Mouse (Mus musculus): ENCODE measurements around the gene Olfr275. TPM values are rescaled to one million over a fixed set of nuclear protein-coding genes. Genes with fewer than 3 reads are reported as not detected.
"Not testable (repeated sequence)": the region's sequence is repeated elsewhere in the genome, so short reads cannot be mapped to it uniquely, and the experiment has no call there.

The Olfr275 gene
- polyA plus RNA-seq (2014; fragmentation: Nextera tagmentation; extraction: Ambion mirVana), result not detected in 2 replicates

GRCm38 (mm10) chr4:52814304-52814703 is at the start of gene Olfr275:
Olfr275 (plus strand) TSS chr4:52814604.
- Histone ChIP-seq H3K36me3 (replicated peaks; ENCODE audit: control insufficient read depth, insufficient read depth, low read depth, low read length) (no peaks in the 10 kb centered on the region), H3K4me3 (ENCODE audit: low read depth, low read length) (no peak within 1 kb of the TSS), H3K27ac (replicated peaks; ENCODE audit: low read depth, low read length) (no peak within 1 kb of the TSS), H3K4me2 (ENCODE audit: low read depth, low read length) (no peak within 1 kb of the TSS), H3K9me3 (replicated peaks; ENCODE audit: control insufficient read depth, low read length) (no peaks in the 10 kb centered on the region), H3K4me1 (ENCODE audit: control insufficient read depth, insufficient read depth, low read length) (no peaks in the 10 kb centered on the region), H3K27me3 (ENCODE audit: control insufficient read depth, insufficient read depth, low read length) (no peaks in the 10 kb centered on the region), H3K9ac (replicated peaks; ENCODE audit: low read length) (no peak within 1 kb of the TSS)
- ATAC-seq (replicated peaks; ENCODE audit: insufficient number of reproducible peaks, low FRiP score, low TSS enrichment, low read depth), result no peak
- no peak for DNase-seq (ENCODE audit: low spot score)
- WGBS, result 89% methylated on average over 2 of the region's 2 CpGs

GRCm38 (mm10) chr4:52765612-52766011 is 48.8 kb upstream of the Olfr275 start:
- Histone ChIP-seq H3K4me1 (ENCODE audit: control insufficient read depth, insufficient read depth, low read length) (no peaks in the 10 kb centered on the region), H3K4me3 (ENCODE audit: low read depth, low read length) (no peak overlapping the region), H3K4me2 (ENCODE audit: low read depth, low read length) (no peak overlapping the region), H3K36me3 (replicated peaks; ENCODE audit: control insufficient read depth, insufficient read depth, low read depth, low read length) (no peaks in the 10 kb centered on the region), H3K27ac (replicated peaks; ENCODE audit: low read depth, low read length) (no peak overlapping the region), H3K9me3 (replicated peaks; ENCODE audit: control insufficient read depth, low read length) (no peaks in the 10 kb centered on the region), H3K27me3 (ENCODE audit: control insufficient read depth, insufficient read depth, low read length) (no peaks in the 10 kb centered on the region), H3K9ac (replicated peaks; ENCODE audit: low read length) (no peak overlapping the region)
- 84% methylated on average over 6 of the region's 6 CpGs for WGBS
- ATAC-seq (replicated peaks; ENCODE audit: insufficient number of reproducible peaks, low FRiP score, low TSS enrichment, low read depth) (no peak), DNase-seq (ENCODE audit: low spot score) (no peak)

GRCm38 (mm10) chr4:52772186-52772585 is 42.2 kb upstream of the Olfr275 start:
- no peak overlapping the region for H3K27ac ChIP-seq (replicated peaks; ENCODE audit: low read depth, low read length)
- H3K9ac ChIP-seq (replicated peaks; ENCODE audit: low read length), result no peak overlapping the region
- no peaks in the 10 kb centered on the region for H3K36me3 ChIP-seq (replicated peaks; ENCODE audit: control insufficient read depth, insufficient read depth, low read depth, low read length)
- DNase-seq (ENCODE audit: low spot score), result no peak
- no peak overlapping the region for H3K4me3 ChIP-seq (ENCODE audit: low read depth, low read length)
- H3K4me1 ChIP-seq (ENCODE audit: control insufficient read depth, insufficient read depth, low read length), result no peaks in the 10 kb centered on the region
- H3K27me3 ChIP-seq (ENCODE audit: control insufficient read depth, insufficient read depth, low read length), result no peaks in the 10 kb centered on the region
- H3K9me3 ChIP-seq (replicated peaks; ENCODE audit: control insufficient read depth, low read length), result no peaks in the 10 kb centered on the region
- no peak for ATAC-seq (replicated peaks; ENCODE audit: insufficient number of reproducible peaks, low FRiP score, low TSS enrichment, low read depth)
- H3K4me2 ChIP-seq (ENCODE audit: low read depth, low read length), result no peak overlapping the region
- 80% methylated on average over 5 of the region's 5 CpGs for WGBS

- Histone ChIP-seq H3K27ac (replicated peaks; ENCODE audit: low read depth, low read length) (no peak overlapping the region), H3K4me2 (ENCODE audit: low read depth, low read length) (no peak overlapping the region), H3K36me3 (replicated peaks; ENCODE audit: control insufficient read depth, insufficient read depth, low read depth, low read length) (no peaks in the 10 kb centered on the region), H3K27me3 (ENCODE audit: control insufficient read depth, insufficient read depth, low read length) (no peaks in the 10 kb centered on the region), H3K4me3 (ENCODE audit: low read depth, low read length) (no peak overlapping the region), H3K9me3 (replicated peaks; ENCODE audit: control insufficient read depth, low read length) (no peaks in the 10 kb centered on the region), H3K4me1 (ENCODE audit: control insufficient read depth, insufficient read depth, low read length) (no peaks in the 10 kb centered on the region), H3K9ac (replicated peaks; ENCODE audit: low read length) (no peak overlapping the region)
- DNase-seq (ENCODE audit: low spot score) (no peak), ATAC-seq (replicated peaks; ENCODE audit: insufficient number of reproducible peaks, low FRiP score, low TSS enrichment, low read depth) (no peak)
- WGBS, result 73% methylated on average over 3 of the region's 3 CpGs
Measured at GRCm38 (mm10) chr4:52800013-52800412, 14.4 kb upstream of the Olfr275 start.

GRCm38 (mm10) chr4:52811871-52812270 is 2.5 kb upstream of the Olfr275 start:
- Histone ChIP-seq H3K9me3 (replicated peaks; ENCODE audit: control insufficient read depth, low read length) (no peaks in the 10 kb centered on the region), H3K9ac (replicated peaks; ENCODE audit: low read length) (no peak overlapping the region), H3K27ac (replicated peaks; ENCODE audit: low read depth, low read length) (no peak overlapping the region), H3K4me1 (ENCODE audit: control insufficient read depth, insufficient read depth, low read length) (no peaks in the 10 kb centered on the region), H3K36me3 (replicated peaks; ENCODE audit: control insufficient read depth, insufficient read depth, low read depth, low read length) (no peaks in the 10 kb centered on the region), H3K4me3 (ENCODE audit: low read depth, low read length) (no peak overlapping the region), H3K27me3 (ENCODE audit: control insufficient read depth, insufficient read depth, low read length) (no peaks in the 10 kb centered on the region), H3K4me2 (ENCODE audit: low read depth, low read length) (no peak overlapping the region)
- DNase-seq (ENCODE audit: low spot score) (peak; percentile 33), ATAC-seq (replicated peaks; ENCODE audit: insufficient number of reproducible peaks, low FRiP score, low TSS enrichment, low read depth) (no peak)
- WGBS, result 47% methylated on average over 2 of the region's 2 CpGs

- Histone ChIP-seq H3K36me3 (replicated peaks; ENCODE audit: control insufficient read depth, insufficient read depth, low read depth, low read length) (no peaks in the 10 kb centered on the region), H3K4me1 (ENCODE audit: control insufficient read depth, insufficient read depth, low read length) (no peaks in the 10 kb centered on the region), H3K4me3 (ENCODE audit: low read depth, low read length) (no peak overlapping the region), H3K27ac (replicated peaks; ENCODE audit: low read depth, low read length) (no peak overlapping the region), H3K9me3 (replicated peaks; ENCODE audit: control insufficient read depth, low read length) (no peaks in the 10 kb centered on the region), H3K4me2 (ENCODE audit: low read depth, low read length) (no peak overlapping the region), H3K9ac (replicated peaks; ENCODE audit: low read length) (no peak overlapping the region), H3K27me3 (ENCODE audit: control insufficient read depth, insufficient read depth, low read length) (no peaks in the 10 kb centered on the region)
- 95% methylated on average over 11 of the region's 11 CpGs for WGBS
- no peak for DNase-seq (ENCODE audit: low spot score)
- ATAC-seq (replicated peaks; ENCODE audit: insufficient number of reproducible peaks, low FRiP score, low TSS enrichment, low read depth), result no peak
Measured at GRCm38 (mm10) chr4:52821375-52821774, 7.0 kb downstream of the Olfr275 start.

- not testable (repeated sequence) for H3K4me2 ChIP-seq (ENCODE audit: low read depth, low read length); ATAC-seq (replicated peaks; ENCODE audit: insufficient number of reproducible peaks, low FRiP score, low TSS enrichment, low read depth)
Measured at GRCm38 (mm10) chr4:52845411-52845810, 31.0 kb downstream of the Olfr275 start.

GRCm38 (mm10) chr4:52849039-52849635 is 34.7 kb downstream of the Olfr275 start:
- Histone ChIP-seq H3K9me3 (replicated peaks; ENCODE audit: control insufficient read depth, low read length) (no peaks in the 10 kb centered on the region), H3K36me3 (replicated peaks; ENCODE audit: control insufficient read depth, insufficient read depth, low read depth, low read length) (no peaks in the 10 kb centered on the region), H3K4me2 (ENCODE audit: low read depth, low read length) (no peak overlapping the region), H3K4me3 (ENCODE audit: low read depth, low read length) (no peak overlapping the region), H3K27ac (replicated peaks; ENCODE audit: low read depth, low read length) (no peak overlapping the region), H3K9ac (replicated peaks; ENCODE audit: low read length) (no peak overlapping the region), H3K4me1 (ENCODE audit: control insufficient read depth, insufficient read depth, low read length) (no peaks in the 10 kb centered on the region), H3K27me3 (ENCODE audit: control insufficient read depth, insufficient read depth, low read length) (no peaks in the 10 kb centered on the region)
- ATAC-seq (replicated peaks; ENCODE audit: insufficient number of reproducible peaks, low FRiP score, low TSS enrichment, low read depth), result no peak
- DNase-seq (ENCODE audit: low spot score), result no peak
- 71% methylated on average over 4 of the region's 4 CpGs for WGBS

More at GRCm38 (mm10) chr4:52845411-52845810, 31.0 kb downstream of the Olfr275 start:
- WGBS, result 25% methylated on average over 1 of the region's 1 CpGs
- H3K4me3 ChIP-seq (ENCODE audit: low read depth, low read length); DNase-seq (ENCODE audit: low spot score); H3K9me3 ChIP-seq (replicated peaks; ENCODE audit: control insufficient read depth, low read length); H3K27me3 ChIP-seq (ENCODE audit: control insufficient read depth, insufficient read depth, low read length); H3K9ac ChIP-seq (replicated peaks; ENCODE audit: low read length); H3K27ac ChIP-seq (replicated peaks; ENCODE audit: low read depth, low read length); H3K36me3 ChIP-seq (replicated peaks; ENCODE audit: control insufficient read depth, insufficient read depth, low read depth, low read length); H3K4me1 ChIP-seq (ENCODE audit: control insufficient read depth, insufficient read depth, low read length): not testable (repeated sequence)

All from embryonic facial prominence, embryonic 11.5 days (tissue).